10 mouse cellular contexts compared by ENCODE assay signal in the genomic region with DNA sequence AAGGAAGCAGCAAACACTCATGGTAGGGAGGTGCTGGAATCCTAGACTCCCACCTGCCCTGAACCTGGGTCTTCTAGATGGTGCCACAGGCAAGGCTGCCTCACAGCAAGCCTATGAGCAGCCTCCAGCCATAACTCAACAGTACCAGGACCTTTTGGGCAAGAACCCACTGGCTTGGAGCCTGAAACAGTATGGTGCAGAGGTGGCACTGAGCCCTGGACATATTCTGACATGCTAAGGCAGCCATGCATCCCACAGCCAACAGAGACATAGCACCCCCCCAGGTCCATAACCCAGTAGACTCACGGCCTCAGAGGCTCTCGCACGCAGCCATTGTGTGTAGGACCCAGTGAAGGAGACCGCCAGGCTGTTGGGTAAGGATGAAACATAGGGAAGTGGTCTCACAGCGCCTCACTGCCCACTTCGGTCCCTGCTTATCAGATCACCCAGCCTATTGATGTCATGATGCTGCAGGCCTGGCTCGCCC. TPM values are rescaled to one million over a fixed set of nuclear protein-coding genes. Genes with fewer than 3 reads are reported as not detected.
A peak's percentile ranks its signal among the peaks of the same experiment; 100 is the strongest.
DNase-seq lines count a peak whose midpoint lies in the region; ATAC-seq and TF ChIP-seq lines count a peak whose summit lies in the region.
"Had no signal": no experiment of that assay in that cellular context is flagged by ENCODE, and none has a peak within 500 bp of the region (broad histone marks: within the 10 kb centered on the region; RNA-seq: fewer than 3 reads in every experiment).

No protein-coding gene starts in this region.

- 78% methylated on average over 7 of the region's 7 CpGs for WGBS in heart, embryonic 12.5 days
- 73% methylated on average over 7 of the region's 7 CpGs for WGBS in lung, embryonic 15.5 days
- WGBS in hindbrain, embryonic 13.5 days = 87% methylated on average over 7 of the region's 7 CpGs
- 85% methylated on average over 7 of the region's 7 CpGs for WGBS in neural tube, embryonic 13.5 days
- 92% methylated on average over 7 of the region's 7 CpGs for WGBS in intestine, postnatal 0 days

- no peak for TF ChIP-seq CTCF in intestine, postnatal 0 days (IDR thresholded peaks at IDR 0.05; ENCODE audit: low read depth)

- H3K4me3 ChIP-seq in heart, embryonic 12.5 days = no peak overlapping the region
- H3K4me3 ChIP-seq in lung, embryonic 15.5 days = no peak overlapping the region
- no peak overlapping the region for H3K4me3 ChIP-seq in hindbrain, embryonic 13.5 days
- no peak overlapping the region for H3K4me3 ChIP-seq in neural tube, embryonic 13.5 days
- H3K4me3 ChIP-seq in intestine, postnatal 0 days (ENCODE audit: low read depth, low read length) = no peak overlapping the region

- peaks cover 75% of the 10 kb centered on the region for H3K4me1 ChIP-seq in heart, embryonic 12.5 days (replicated peaks)
- peaks cover 51% of the 10 kb centered on the region for H3K4me1 ChIP-seq in lung, embryonic 15.5 days
- H3K4me1 ChIP-seq in hindbrain, embryonic 13.5 days (replicated peaks) = peaks cover 50% of the 10 kb centered on the region
- H3K4me1 ChIP-seq in neural tube, embryonic 13.5 days (replicated peaks) = peaks cover 43% of the 10 kb centered on the region
- H3K4me1 ChIP-seq in intestine, postnatal 0 days (replicated peaks; ENCODE audit: control insufficient read depth, insufficient read depth, low read length) = no peaks in the 10 kb centered on the region

- no peaks in the 10 kb centered on the region for H3K9me3 ChIP-seq in heart, embryonic 12.5 days (replicated peaks)
- no peaks in the 10 kb centered on the region for H3K9me3 ChIP-seq in lung, embryonic 15.5 days
- no peaks in the 10 kb centered on the region for H3K9me3 ChIP-seq in hindbrain, embryonic 13.5 days
- no peaks in the 10 kb centered on the region for H3K9me3 ChIP-seq in neural tube, embryonic 13.5 days
- H3K9me3 ChIP-seq in intestine, postnatal 0 days (ENCODE audit: control insufficient read depth) = no peaks in the 10 kb centered on the region

- H3K27ac ChIP-seq in heart, embryonic 12.5 days (ENCODE audit: poor library complexity, severe bottlenecking) = peak overlapping the region; percentile 94
- H3K27ac ChIP-seq in lung, embryonic 15.5 days = peak overlapping the region; percentile 83
- H3K27ac ChIP-seq in hindbrain, embryonic 13.5 days = peak overlapping the region; percentile 66; the same call in 1 of the 2 replicates
- H3K27ac ChIP-seq in neural tube, embryonic 13.5 days (replicated peaks) = peak overlapping the region; percentile 47
- H3K27ac ChIP-seq in intestine, postnatal 0 days (ENCODE audit: low read depth, low read length) = no peak overlapping the region

- H3K27me3 ChIP-seq in heart, embryonic 12.5 days (replicated peaks) = no peaks in the 10 kb centered on the region
- no peaks in the 10 kb centered on the region for H3K27me3 ChIP-seq in lung, embryonic 15.5 days
- H3K27me3 ChIP-seq in hindbrain, embryonic 13.5 days = no peaks in the 10 kb centered on the region
- H3K27me3 ChIP-seq in neural tube, embryonic 13.5 days = no peaks in the 10 kb centered on the region
- H3K27me3 ChIP-seq in intestine, postnatal 0 days (replicated peaks; ENCODE audit: control insufficient read depth, insufficient read depth, low read length) = no peaks in the 10 kb centered on the region

- peak overlapping the region; percentile 15; the same call in 1 of the 2 replicates for H3K9ac ChIP-seq in heart, embryonic 12.5 days
- no peak overlapping the region for H3K9ac ChIP-seq in lung, embryonic 15.5 days
- H3K9ac ChIP-seq in hindbrain, embryonic 13.5 days = no peak overlapping the region
- H3K9ac ChIP-seq in neural tube, embryonic 13.5 days = no peak overlapping the region
- H3K9ac ChIP-seq in intestine, postnatal 0 days (ENCODE audit: low read depth, low read length) = no peak overlapping the region

- H3K4me2 ChIP-seq in heart, embryonic 12.5 days = no peak overlapping the region
- no peak overlapping the region for H3K4me2 ChIP-seq in lung, embryonic 15.5 days
- H3K4me2 ChIP-seq in hindbrain, embryonic 13.5 days = no peak overlapping the region
- no peak overlapping the region for H3K4me2 ChIP-seq in neural tube, embryonic 13.5 days
- no peak overlapping the region for H3K4me2 ChIP-seq in intestine, postnatal 0 days (replicated peaks; ENCODE audit: low read depth)

- intact Hi-C loops in heart, postnatal 14 days (cut with DNase I) = loop anchor here (5.0 kb wide), 2 partner anchors 37 to 88 kb away; partner anchors contain the start of gene Ski

- no peak for ATAC-seq in heart, embryonic 12.5 days (ENCODE audit: insufficient number of reproducible peaks, low FRiP score)
- ATAC-seq in lung, embryonic 15.5 days (ENCODE audit: borderline replicate concordance, extremely low read depth, low FRiP score, low TSS enrichment) = no peak
- ATAC-seq in hindbrain, embryonic 13.5 days (ENCODE audit: low FRiP score) = no peak
- ATAC-seq in neural tube, embryonic 13.5 days (ENCODE audit: low read depth) = no peak
- no peak for ATAC-seq in intestine, postnatal 0 days

- no peak for DNase-seq in heart, postnatal 14 days
- no peak for DNase-seq in lung, postnatal 4 days
- DNase-seq: adrenal gland, postnatal 10 days; kidney, postnatal 36 days; lung, adult 2 months had no signal

- no peaks in the 10 kb centered on the region for H3K36me3 ChIP-seq in heart, embryonic 12.5 days
- no peaks in the 10 kb centered on the region for H3K36me3 ChIP-seq in lung, embryonic 15.5 days
- no peaks in the 10 kb centered on the region for H3K36me3 ChIP-seq in hindbrain, embryonic 13.5 days
- no peaks in the 10 kb centered on the region for H3K36me3 ChIP-seq in neural tube, embryonic 13.5 days
- H3K36me3 ChIP-seq in intestine, postnatal 0 days (ENCODE audit: control insufficient read depth, insufficient read depth) = no peaks in the 10 kb centered on the region

RNA-seq across cellular contexts. Expression of gene Morn1, which starts 48.4 kb away (rescaled TPM):
- polyA plus RNA-seq in heart, embryonic 12.5 days (2016; fragmentation: Nextera tagmentation; extraction: Ambion mirVana) = 3.1 and 3.9 TPM in 2 replicates
- 1 to 10 TPM; 1.4 to 3.8 TPM for total RNA-seq in heart, postnatal 14 days (2021)
- polyA plus RNA-seq in lung, embryonic 15.5 days (2015; fragmentation: Nextera tagmentation; extraction: Ambion mirVana) = 5.9 and 7.7 TPM in 2 replicates
- polyA plus RNA-seq in hindbrain, embryonic 13.5 days (2015; fragmentation: Nextera tagmentation; extraction: Ambion mirVana) = 7.1 and 8.0 TPM in 2 replicates
- polyA plus RNA-seq in neural tube, embryonic 13.5 days (2015; fragmentation: Nextera tagmentation; extraction: Ambion mirVana) = 5.6 and 5.7 TPM in 2 replicates
- polyA plus RNA-seq in intestine, postnatal 0 days (2015; fragmentation: Nextera tagmentation; extraction: Ambion mirVana) = 1.8 and 2.2 TPM in 2 replicates

RNA-seq across cellular contexts. Expression of gene Rer1, which starts 48.5 kb away (rescaled TPM):
- polyA plus RNA-seq in heart, embryonic 12.5 days (2016; fragmentation: Nextera tagmentation; extraction: Ambion mirVana) = 136 and 144 TPM in 2 replicates
- total RNA-seq in heart, postnatal 14 days (2021) = 10 to 100 TPM; 66.6 to 67.8 TPM
- 157 and 163 TPM in 2 replicates for polyA plus RNA-seq in lung, embryonic 15.5 days (2015; fragmentation: Nextera tagmentation; extraction: Ambion mirVana)
- 123 and 132 TPM in 2 replicates for polyA plus RNA-seq in hindbrain, embryonic 13.5 days (2015; fragmentation: Nextera tagmentation; extraction: Ambion mirVana)
- 136 and 141 TPM in 2 replicates for polyA plus RNA-seq in neural tube, embryonic 13.5 days (2015; fragmentation: Nextera tagmentation; extraction: Ambion mirVana)
- polyA plus RNA-seq in intestine, postnatal 0 days (2015; fragmentation: Nextera tagmentation; extraction: Ambion mirVana) = 277 and 297 TPM in 2 replicates
